Mouse (Mus musculus): ENCODE measurements around the gene Rhobtb1. TPM values are rescaled to one million over a fixed set of nuclear protein-coding genes. Genes with fewer than 3 reads are reported as not detected.
A peak's percentile ranks its signal among the peaks of the same experiment; 100 is the strongest.

Rhobtb1 gene
- 16.1 and 18.1 TPM in 2 replicates for polyA plus RNA-seq (2014; fragmentation: Nextera tagmentation; extraction: Ambion mirVana)

DNA sequence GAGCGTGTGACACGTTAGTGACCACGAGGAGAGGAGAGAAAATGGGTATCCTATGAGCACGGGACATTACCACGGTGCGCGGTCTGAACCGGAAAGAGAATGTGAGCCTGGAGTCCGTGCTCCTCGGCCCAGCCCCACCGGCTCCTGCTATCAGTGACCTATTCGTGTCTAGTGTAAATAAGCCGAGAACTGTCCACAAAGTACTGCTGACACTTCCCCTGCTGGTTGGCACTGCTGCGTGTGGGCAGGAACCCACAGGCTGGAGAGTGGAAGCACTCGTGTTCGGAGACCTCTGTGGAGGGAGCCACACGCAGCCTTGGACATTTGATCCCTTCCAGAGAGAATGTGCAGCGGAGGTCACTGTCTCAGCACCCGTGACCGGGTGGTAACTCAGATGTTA is at the start of gene Rhobtb1:
TSS of gene Rhobtb1 (plus strand) at position 390 of the 400 bp plus-strand sequence.
- Histone ChIP-seq H3K4me1 (ENCODE audit: control insufficient read depth, insufficient read depth, low read length) (no peaks in the 10 kb centered on the region), H3K36me3 (ENCODE audit: control insufficient read depth, insufficient read depth, low read length) (no peaks in the 10 kb centered on the region), H3K9ac (replicated peaks; ENCODE audit: low read length) (no peak within 1 kb of the TSS), H3K4me2 (ENCODE audit: low read length) (no peak within 1 kb of the TSS), H3K27ac (replicated peaks; ENCODE audit: low read depth, low read length) (no peak within 1 kb of the TSS), H3K9me3 (ENCODE audit: control insufficient read depth, low read length) (no peaks in the 10 kb centered on the region), H3K4me3 (replicated peaks; ENCODE audit: low read depth, low read length) (no peak within 1 kb of the TSS), H3K27me3 (ENCODE audit: control insufficient read depth, insufficient read depth, low read length) (no peaks in the 10 kb centered on the region)
- 89% methylated on average over 20 of the region's 20 CpGs for WGBS
- no peak for ATAC-seq (ENCODE audit: low FRiP score, low TSS enrichment)
- no peak for DNase-seq

DNA sequence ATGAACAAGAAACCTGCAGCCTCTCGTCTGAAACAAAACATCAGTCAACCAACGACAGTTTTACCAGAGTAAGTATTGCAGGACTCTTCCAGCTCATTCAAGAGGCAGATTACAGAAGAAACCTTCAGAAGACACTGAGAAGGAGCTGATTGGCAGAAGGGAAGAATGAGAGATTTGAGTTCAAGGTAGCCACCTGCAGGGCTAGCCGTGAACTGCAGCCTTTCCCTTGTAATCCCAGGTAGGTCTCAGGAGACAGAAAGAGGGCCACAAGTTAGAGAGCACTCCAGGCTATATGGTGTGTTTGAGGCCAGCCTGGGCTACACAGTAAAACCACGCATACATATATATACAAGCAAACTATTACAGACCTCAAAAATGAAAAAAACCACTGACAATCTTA is 49.2 kb upstream of the Rhobtb1 start:
- no peaks in the 10 kb centered on the region for H3K27me3 ChIP-seq (ENCODE audit: control insufficient read depth, insufficient read depth, low read length)
- no peak overlapping the region for H3K27ac ChIP-seq (replicated peaks; ENCODE audit: low read depth, low read length)
- DNase-seq (peak; percentile 54), ATAC-seq (ENCODE audit: low FRiP score, low TSS enrichment) (no peak)
- H3K4me2 ChIP-seq (ENCODE audit: low read length), result no peak overlapping the region
- H3K9me3 ChIP-seq (ENCODE audit: control insufficient read depth, low read length), result no peaks in the 10 kb centered on the region
- H3K4me3 ChIP-seq (replicated peaks; ENCODE audit: low read depth, low read length), result no peak overlapping the region
- no peaks in the 10 kb centered on the region for H3K4me1 ChIP-seq (ENCODE audit: control insufficient read depth, insufficient read depth, low read length)
- H3K36me3 ChIP-seq (ENCODE audit: control insufficient read depth, insufficient read depth, low read length), result no peaks in the 10 kb centered on the region
- no peak overlapping the region for H3K9ac ChIP-seq (replicated peaks; ENCODE audit: low read length)
- 87% methylated on average over 4 of the region's 4 CpGs for WGBS

GRCm38 (mm10) chr10:69104143-69104882 is 46.9 kb upstream of the Rhobtb1 start:
- H3K9me3 ChIP-seq (ENCODE audit: control insufficient read depth, low read length), result no peaks in the 10 kb centered on the region
- no peaks in the 10 kb centered on the region for H3K36me3 ChIP-seq (ENCODE audit: control insufficient read depth, insufficient read depth, low read length)
- ATAC-seq (ENCODE audit: low FRiP score, low TSS enrichment), result no peak
- no peak overlapping the region for H3K4me2 ChIP-seq (ENCODE audit: low read length)
- no peak overlapping the region for H3K4me3 ChIP-seq (replicated peaks; ENCODE audit: low read depth, low read length)
- WGBS, result 81% methylated on average over 12 of the region's 12 CpGs
- no peak overlapping the region for H3K9ac ChIP-seq (replicated peaks; ENCODE audit: low read length)
- no peaks in the 10 kb centered on the region for H3K27me3 ChIP-seq (ENCODE audit: control insufficient read depth, insufficient read depth, low read length)
- no peak overlapping the region for H3K27ac ChIP-seq (replicated peaks; ENCODE audit: low read depth, low read length)
- no peak for DNase-seq
- H3K4me1 ChIP-seq (ENCODE audit: control insufficient read depth, insufficient read depth, low read length), result no peaks in the 10 kb centered on the region

DNA sequence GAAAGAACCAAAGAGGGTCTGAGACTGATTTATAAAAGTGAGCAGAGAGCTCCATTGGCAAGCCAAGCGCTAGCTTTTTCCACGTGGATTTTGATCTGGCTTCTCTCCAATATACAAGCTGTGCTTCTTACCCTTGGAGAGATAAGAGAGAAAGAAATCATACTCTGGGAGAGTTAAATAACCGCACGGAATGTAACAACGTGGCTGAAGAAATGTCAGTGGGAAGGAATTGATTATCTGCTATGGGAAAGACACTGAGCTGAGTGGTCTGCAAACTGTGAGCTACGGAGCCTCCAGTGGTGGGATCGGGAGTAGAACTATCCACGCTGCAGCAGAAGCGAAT is 46.4 kb upstream of the Rhobtb1 start:
- Histone ChIP-seq H3K36me3 (ENCODE audit: control insufficient read depth, insufficient read depth, low read length) (no peaks in the 10 kb centered on the region), H3K4me1 (ENCODE audit: control insufficient read depth, insufficient read depth, low read length) (no peaks in the 10 kb centered on the region), H3K4me3 (replicated peaks; ENCODE audit: low read depth, low read length) (no peak overlapping the region), H3K9me3 (ENCODE audit: control insufficient read depth, low read length) (no peaks in the 10 kb centered on the region), H3K27ac (replicated peaks; ENCODE audit: low read depth, low read length) (no peak overlapping the region), H3K27me3 (ENCODE audit: control insufficient read depth, insufficient read depth, low read length) (no peaks in the 10 kb centered on the region), H3K9ac (replicated peaks; ENCODE audit: low read length) (no peak overlapping the region), H3K4me2 (ENCODE audit: low read length) (no peak overlapping the region)
- WGBS, result 78% methylated on average over 9 of the region's 9 CpGs
- ATAC-seq (ENCODE audit: low FRiP score, low TSS enrichment), result no peak
- DNase-seq, result no peak

DNA sequence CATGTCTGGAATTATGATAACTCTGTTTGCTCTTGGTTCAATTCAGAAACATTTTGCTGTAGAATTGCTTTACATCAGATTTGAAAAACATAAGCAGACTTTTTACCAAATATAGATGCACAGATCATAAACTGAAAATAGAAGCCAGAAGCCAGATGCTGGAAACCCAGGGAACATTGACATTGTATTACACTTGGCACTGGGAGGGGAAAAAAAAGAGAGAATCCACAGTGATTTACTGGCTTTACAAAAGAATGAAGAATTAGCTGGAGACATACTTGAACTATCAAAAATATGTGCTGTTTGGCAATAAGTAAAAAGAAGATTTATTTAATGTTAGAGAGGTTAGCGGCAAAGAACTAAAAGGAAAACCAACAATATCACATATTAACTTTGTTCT is 44.4 kb upstream of the Rhobtb1 start:
- 95% methylated on average over 1 of the region's 1 CpGs for WGBS
- no peak for DNase-seq
- no peak overlapping the region for H3K9ac ChIP-seq (replicated peaks; ENCODE audit: low read length)
- H3K27me3 ChIP-seq (ENCODE audit: control insufficient read depth, insufficient read depth, low read length), result no peaks in the 10 kb centered on the region
- H3K36me3 ChIP-seq (ENCODE audit: control insufficient read depth, insufficient read depth, low read length), result no peaks in the 10 kb centered on the region
- H3K27ac ChIP-seq (replicated peaks; ENCODE audit: low read depth, low read length), result no peak overlapping the region
- H3K4me3 ChIP-seq (replicated peaks; ENCODE audit: low read depth, low read length), result no peak overlapping the region
- no peak overlapping the region for H3K4me2 ChIP-seq (ENCODE audit: low read length)
- no peaks in the 10 kb centered on the region for H3K9me3 ChIP-seq (ENCODE audit: control insufficient read depth, low read length)
- no peaks in the 10 kb centered on the region for H3K4me1 ChIP-seq (ENCODE audit: control insufficient read depth, insufficient read depth, low read length)
- ATAC-seq (ENCODE audit: low FRiP score, low TSS enrichment), result no peak

- H3K4me2 ChIP-seq (ENCODE audit: low read length), result no peak overlapping the region
- no peak overlapping the region for H3K9ac ChIP-seq (replicated peaks; ENCODE audit: low read length)
- no peak overlapping the region for H3K4me3 ChIP-seq (replicated peaks; ENCODE audit: low read depth, low read length)
- peak; percentile 42 for DNase-seq
- H3K27me3 ChIP-seq (ENCODE audit: control insufficient read depth, insufficient read depth, low read length), result no peaks in the 10 kb centered on the region
- WGBS, result 83% methylated on average over 8 of the region's 8 CpGs
- H3K27ac ChIP-seq (replicated peaks; ENCODE audit: low read depth, low read length), result no peak overlapping the region
- no peaks in the 10 kb centered on the region for H3K9me3 ChIP-seq (ENCODE audit: control insufficient read depth, low read length)
- H3K4me1 ChIP-seq (ENCODE audit: control insufficient read depth, insufficient read depth, low read length), result no peaks in the 10 kb centered on the region
- no peaks in the 10 kb centered on the region for H3K36me3 ChIP-seq (ENCODE audit: control insufficient read depth, insufficient read depth, low read length)
- no peak for ATAC-seq (ENCODE audit: low FRiP score, low TSS enrichment)
These were observed 44.0 kb upstream of the Rhobtb1 start for GRCm38 (mm10) chr10:69107253-69107652.

GRCm38 (mm10) chr10:69114384-69114783 is 36.9 kb upstream of the Rhobtb1 start:
- H3K9me3 ChIP-seq (ENCODE audit: control insufficient read depth, low read length), result no peaks in the 10 kb centered on the region
- ATAC-seq (ENCODE audit: low FRiP score, low TSS enrichment), result no peak
- no peak overlapping the region for H3K27ac ChIP-seq (replicated peaks; ENCODE audit: low read depth, low read length)
- H3K4me3 ChIP-seq (replicated peaks; ENCODE audit: low read depth, low read length), result no peak overlapping the region
- H3K4me2 ChIP-seq (ENCODE audit: low read length), result no peak overlapping the region
- H3K9ac ChIP-seq (replicated peaks; ENCODE audit: low read length), result no peak overlapping the region
- no peaks in the 10 kb centered on the region for H3K36me3 ChIP-seq (ENCODE audit: control insufficient read depth, insufficient read depth, low read length)
- no peaks in the 10 kb centered on the region for H3K27me3 ChIP-seq (ENCODE audit: control insufficient read depth, insufficient read depth, low read length)
- DNase-seq, result no peak
- no peaks in the 10 kb centered on the region for H3K4me1 ChIP-seq (ENCODE audit: control insufficient read depth, insufficient read depth, low read length)

GRCm38 (mm10) chr10:69117996-69118395 is 33.2 kb upstream of the Rhobtb1 start:
- no peaks in the 10 kb centered on the region for H3K36me3 ChIP-seq (ENCODE audit: control insufficient read depth, insufficient read depth, low read length)
- H3K9ac ChIP-seq (replicated peaks; ENCODE audit: low read length), result no peak overlapping the region
- no peaks in the 10 kb centered on the region for H3K27me3 ChIP-seq (ENCODE audit: control insufficient read depth, insufficient read depth, low read length)
- H3K4me3 ChIP-seq (replicated peaks; ENCODE audit: low read depth, low read length), result no peak overlapping the region
- DNase-seq (no peak), ATAC-seq (ENCODE audit: low FRiP score, low TSS enrichment) (no peak)
- H3K27ac ChIP-seq (replicated peaks; ENCODE audit: low read depth, low read length), result no peak overlapping the region
- H3K4me2 ChIP-seq (ENCODE audit: low read length), result no peak overlapping the region
- H3K9me3 ChIP-seq (ENCODE audit: control insufficient read depth, low read length), result no peaks in the 10 kb centered on the region
- no peaks in the 10 kb centered on the region for H3K4me1 ChIP-seq (ENCODE audit: control insufficient read depth, insufficient read depth, low read length)

- Histone ChIP-seq H3K36me3 (ENCODE audit: control insufficient read depth, insufficient read depth, low read length) (no peaks in the 10 kb centered on the region), H3K9me3 (ENCODE audit: control insufficient read depth, low read length) (no peaks in the 10 kb centered on the region), H3K4me3 (replicated peaks; ENCODE audit: low read depth, low read length) (no peak overlapping the region), H3K4me1 (ENCODE audit: control insufficient read depth, insufficient read depth, low read length) (no peaks in the 10 kb centered on the region), H3K4me2 (ENCODE audit: low read length) (no peak overlapping the region), H3K27me3 (ENCODE audit: control insufficient read depth, insufficient read depth, low read length) (no peaks in the 10 kb centered on the region), H3K27ac (replicated peaks; ENCODE audit: low read depth, low read length) (no peak overlapping the region), H3K9ac (replicated peaks; ENCODE audit: low read length) (no peak overlapping the region)
- no peak for ATAC-seq (ENCODE audit: low FRiP score, low TSS enrichment)
- no peak for DNase-seq
- 84% methylated on average over 3 of the region's 3 CpGs for WGBS
These were observed 32.3 kb upstream of the Rhobtb1 start for GRCm38 (mm10) chr10:69118893-69119292.

All from midbrain, embryonic 14.5 days (tissue).